Mouse (Mus musculus) urinary bladder, postnatal 10 days (tissue): ENCODE data around the gene A330070K13Rik.

Experiments used
- DNase-seq: peaks from one replicate; pipeline ENCODE4 v3.0.0; 2022; ENCODE audit warnings: low spot score

Gene A330070K13Rik

GRCm38 (mm10) chr5:130384222-130384912 is at the start of gene A330070K13Rik:
Gene A330070K13Rik, minus strand, starts transcription at chr5:130384631.
- no peak for DNase-seq

- no peak for DNase-seq
These were observed 27.1 kb upstream of the A330070K13Rik start for GRCm38 (mm10) chr5:130411516-130411915.

- DNase-seq = no peak
These were observed 25.3 kb upstream of the A330070K13Rik start for GRCm38 (mm10) chr5:130409706-130410105.

- no peak for DNase-seq
These were observed 20.8 kb upstream of the A330070K13Rik start for GRCm38 (mm10) chr5:130405201-130405600.

GRCm38 (mm10) chr5:130400136-130400917 is 15.9 kb upstream of the A330070K13Rik start:
- DNase-seq = no peak

GRCm38 (mm10) chr5:130395142-130395541 is 10.7 kb upstream of the A330070K13Rik start:
- no peak for DNase-seq

GRCm38 (mm10) chr5:130394386-130394785 is 10.0 kb upstream of the A330070K13Rik start:
- DNase-seq = no peak

- DNase-seq = no peak
These were observed 9.4 kb upstream of the A330070K13Rik start for GRCm38 (mm10) chr5:130393618-130394355.

GRCm38 (mm10) chr5:130386418-130386817 is 2.0 kb upstream of the A330070K13Rik start:
- DNase-seq = no peak

GRCm38 (mm10) chr5:130375411-130375810 is 9.0 kb downstream of the A330070K13Rik start:
- no peak for DNase-seq

GRCm38 (mm10) chr5:130369237-130369636 is 15.2 kb downstream of the A330070K13Rik start, which contains the start of gene Caln1:
Gene Caln1, plus strand, starts transcription at chr5:130369455.
- DNase-seq = no peak

- no peak for DNase-seq
These were observed 16.2 kb downstream of the A330070K13Rik start for GRCm38 (mm10) chr5:130368236-130368635.

GRCm38 (mm10) chr5:130363773-130364172 is 20.7 kb downstream of the A330070K13Rik start:
- no peak for DNase-seq

GRCm38 (mm10) chr5:130363111-130363510 is 21.3 kb downstream of the A330070K13Rik start:
- DNase-seq = no peak

- DNase-seq = no peak
These were observed 29.2 kb downstream of the A330070K13Rik start for GRCm38 (mm10) chr5:130355223-130355622.

GRCm38 (mm10) chr5:130345871-130346270 is 38.6 kb downstream of the A330070K13Rik start:
- DNase-seq = no peak

GRCm38 (mm10) chr5:130344999-130345398 is 39.4 kb downstream of the A330070K13Rik start:
- DNase-seq = no peak

- DNase-seq = no peak
These were observed 43.8 kb downstream of the A330070K13Rik start for GRCm38 (mm10) chr5:130340656-130341055.

GRCm38 (mm10) chr5:130335462-130335861 is 49.0 kb downstream of the A330070K13Rik start:
- DNase-seq = no peak

- no peak for DNase-seq
These were observed 50.5 kb downstream of the A330070K13Rik start for GRCm38 (mm10) chr5:130333971-130334370.

GRCm38 (mm10) chr5:130333566-130333965 is 50.9 kb downstream of the A330070K13Rik start:
- DNase-seq = no peak

GRCm38 (mm10) chr5:130331206-130331605 is 53.2 kb downstream of the A330070K13Rik start:
- DNase-seq = no peak
